Mouse (Mus musculus): Measurements from ENCODE around the gene Rnf183. TPM values are rescaled to one million over a fixed set of nuclear protein-coding genes. Genes with fewer than 3 reads are reported as not detected.

The Rnf183 gene
- polyA plus RNA-seq, 1 experiment from 2014 or later, result not detected

DNA sequence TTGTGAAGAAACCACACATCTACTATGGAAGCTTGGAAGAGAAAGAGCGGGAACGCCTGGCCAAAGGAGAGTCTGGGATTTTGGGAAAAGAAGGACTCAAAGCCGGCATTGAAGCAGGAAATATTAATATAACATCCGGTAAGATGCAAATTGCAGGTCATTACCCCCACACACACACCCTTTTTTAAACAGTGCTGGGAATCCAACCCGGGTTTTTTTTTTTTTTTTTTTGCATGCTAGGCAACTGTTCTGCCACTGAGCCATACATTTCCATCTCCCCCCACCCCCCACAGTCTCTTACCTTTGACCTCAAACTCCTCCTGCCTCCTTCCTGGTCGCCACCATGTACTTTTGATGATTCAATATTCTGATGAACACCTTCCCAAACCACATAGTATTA is 25.4 kb downstream of the Rnf183 start:
- WGBS, result 33% methylated on average over 6 of the region's 6 CpGs
- no peak for ATAC-seq (ENCODE audit: insufficient number of reproducible peaks, insufficient read depth, low FRiP score, low read depth)
- H3K36me3 ChIP-seq (ENCODE audit: control insufficient read depth, insufficient read depth, low read length), result peaks cover 45% of the 10 kb centered on the region
- H3K4me2 ChIP-seq (ENCODE audit: low read length), result peak overlapping the region; percentile 89
- H3K27ac ChIP-seq (replicated peaks in 1 of 2; ENCODE audit: control insufficient read depth in 1 of 2, insufficient read depth in 1 of 2, low read depth in 2 of 2, low read length in 2 of 2), result peak overlapping the region; percentile 87 to 94; a peak in 2 of 4 replicates
- H3K9ac ChIP-seq (ENCODE audit: low read length), result peak overlapping the region; percentile 91
- no peaks in the 10 kb centered on the region for H3K27me3 ChIP-seq (ENCODE audit: control insufficient read depth, insufficient read depth, low read length)
- H3K4me3 ChIP-seq (ENCODE audit: control insufficient read depth in 1 of 2, insufficient read depth in 1 of 2, low read depth in 1 of 2, low read length in 2 of 2), result peak overlapping the region; percentile 81 to 95
- H3K9me3 ChIP-seq (ENCODE audit: control insufficient read depth, low read length), result no peaks in the 10 kb centered on the region
- peaks cover 5 to 23% of the 10 kb centered on the region in 2 experiments for H3K4me1 ChIP-seq (ENCODE audit: control insufficient read depth in 2 of 2, insufficient read depth in 2 of 2, low read length in 2 of 2)

DNA sequence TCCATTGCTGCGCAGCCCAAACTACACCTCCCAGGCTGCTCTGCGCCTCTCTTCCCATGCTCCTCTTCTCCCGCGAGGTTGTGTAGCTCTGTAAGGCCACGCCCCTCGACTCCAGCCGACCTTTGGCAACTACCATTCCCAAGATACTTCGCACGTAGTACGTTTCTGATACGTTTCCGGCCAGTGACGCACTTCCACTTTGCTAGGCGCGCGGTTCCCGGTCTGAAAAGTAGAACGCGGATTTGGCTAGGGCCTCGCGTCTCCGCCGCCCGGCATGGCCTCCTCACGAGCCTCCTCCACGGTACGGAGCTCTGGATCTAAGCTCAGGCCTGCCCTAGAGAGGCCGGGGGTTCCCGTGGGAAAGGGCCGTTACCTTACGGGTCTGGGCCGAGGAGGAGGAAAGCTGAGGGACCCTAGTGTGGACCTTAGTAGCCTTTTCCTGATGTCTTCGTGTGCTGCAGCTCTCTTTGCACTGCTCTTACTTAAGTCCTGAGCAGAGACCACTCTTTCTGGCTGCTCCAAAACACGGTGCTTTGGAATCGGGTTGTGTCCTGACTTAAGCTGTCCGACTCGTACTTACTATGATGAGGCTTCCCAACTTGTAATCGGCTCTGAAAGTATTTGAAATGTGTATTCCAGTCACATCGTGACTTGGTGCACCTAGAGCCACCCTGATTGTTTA is 26.3 kb downstream of the Rnf183 start, which contains the start of the genes Cdc26 and Prpf4:
Gene Cdc26, minus strand, starts transcription at position 42 of the 682 bp plus-strand sequence.
Gene Prpf4, plus strand, starts transcription at position 197 of the 682 bp plus-strand sequence.
- H3K4me3 ChIP-seq (ENCODE audit: control insufficient read depth in 1 of 2, insufficient read depth in 1 of 2, low read depth in 1 of 2, low read length in 2 of 2), result peak within 1 kb of the TSS; percentile 81 to 95
- H3K27ac ChIP-seq (replicated peaks in 1 of 2; ENCODE audit: control insufficient read depth in 1 of 2, insufficient read depth in 1 of 2, low read depth in 2 of 2, low read length in 2 of 2), result peak within 1 kb of the TSS; percentile 87 to 94
- WGBS, result under 1% methylated on average over 39 of the region's 39 CpGs
- H3K9ac ChIP-seq (ENCODE audit: low read length), result peak within 1 kb of the TSS; percentile 91
- no peaks in the 10 kb centered on the region for H3K9me3 ChIP-seq (ENCODE audit: control insufficient read depth, low read length)
- no peaks in the 10 kb centered on the region for H3K27me3 ChIP-seq (ENCODE audit: control insufficient read depth, insufficient read depth, low read length)
- H3K4me2 ChIP-seq (ENCODE audit: low read length), result peak within 1 kb of the TSS; percentile 89
- peaks cover 5 to 23% of the 10 kb centered on the region in 2 experiments for H3K4me1 ChIP-seq (ENCODE audit: control insufficient read depth in 2 of 2, insufficient read depth in 2 of 2, low read length in 2 of 2)
- peak; percentile 99 for ATAC-seq (ENCODE audit: insufficient number of reproducible peaks, insufficient read depth, low FRiP score, low read depth)
- H3K36me3 ChIP-seq (ENCODE audit: control insufficient read depth, insufficient read depth, low read length), result peaks cover 43% of the 10 kb centered on the region

DNA sequence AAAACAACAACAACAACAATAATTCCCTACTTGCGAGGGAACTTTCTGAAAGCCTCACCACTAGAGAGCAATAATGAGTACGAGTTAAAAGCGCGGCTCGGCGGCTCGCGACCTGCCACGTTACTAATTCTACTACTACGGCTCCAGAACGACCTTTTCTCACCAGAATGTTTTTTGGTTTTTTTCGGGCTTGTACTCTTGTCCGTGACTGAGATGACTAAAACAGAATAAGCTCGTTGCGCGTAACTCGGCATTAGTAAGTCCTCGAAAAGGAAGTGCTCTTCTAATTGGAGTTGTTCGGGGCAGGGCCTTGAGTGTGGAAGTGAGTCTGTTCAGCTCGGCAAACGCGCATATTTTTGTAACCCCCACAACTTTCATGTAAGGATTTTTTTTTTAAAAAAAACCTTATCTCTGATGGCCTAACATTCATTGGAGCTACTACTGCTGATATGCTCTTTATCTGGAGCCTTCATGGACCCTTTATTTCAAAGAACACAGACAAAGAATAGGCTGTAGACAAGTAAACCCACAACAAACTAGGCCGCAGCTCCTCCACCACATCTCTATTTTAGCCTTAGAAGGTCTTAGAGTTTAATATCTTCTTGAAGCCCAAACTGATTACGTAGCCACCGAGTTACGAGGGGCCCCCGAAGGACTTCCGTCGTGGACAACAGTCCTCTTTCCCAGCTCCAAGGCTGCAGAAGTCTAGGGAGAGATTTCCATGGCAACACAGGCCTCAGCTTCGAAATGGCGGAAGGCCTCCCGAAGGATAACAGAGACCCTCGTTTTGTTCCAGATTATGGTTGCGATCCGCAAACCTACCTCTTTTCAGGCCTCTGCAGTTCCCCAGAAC is 27.1 kb downstream of the Rnf183 start:
- H3K4me1 ChIP-seq (ENCODE audit: control insufficient read depth in 2 of 2, insufficient read depth in 2 of 2, low read length in 2 of 2), result peaks cover 5 to 23% of the 10 kb centered on the region in 2 experiments
- H3K36me3 ChIP-seq (ENCODE audit: control insufficient read depth, insufficient read depth, low read length), result peaks cover 42% of the 10 kb centered on the region
- peak; percentile 29 for ATAC-seq (ENCODE audit: insufficient number of reproducible peaks, insufficient read depth, low FRiP score, low read depth)
- H3K27ac ChIP-seq (replicated peaks in 1 of 2; ENCODE audit: control insufficient read depth in 1 of 2, insufficient read depth in 1 of 2, low read depth in 2 of 2, low read length in 2 of 2), result peak overlapping the region; percentile 73 to 92
- no peaks in the 10 kb centered on the region for H3K27me3 ChIP-seq (ENCODE audit: control insufficient read depth, insufficient read depth, low read length)
- peak overlapping the region; percentile 84 for H3K9ac ChIP-seq (ENCODE audit: low read length)
- under 1% methylated on average over 35 of the region's 35 CpGs for WGBS
- H3K4me3 ChIP-seq (ENCODE audit: control insufficient read depth in 1 of 2, insufficient read depth in 1 of 2, low read depth in 1 of 2, low read length in 2 of 2), result peak overlapping the region; percentile 81 to 89
- peak overlapping the region; percentile 68 for H3K4me2 ChIP-seq (ENCODE audit: low read length)
- H3K9me3 ChIP-seq (ENCODE audit: control insufficient read depth, low read length), result no peaks in the 10 kb centered on the region

DNA sequence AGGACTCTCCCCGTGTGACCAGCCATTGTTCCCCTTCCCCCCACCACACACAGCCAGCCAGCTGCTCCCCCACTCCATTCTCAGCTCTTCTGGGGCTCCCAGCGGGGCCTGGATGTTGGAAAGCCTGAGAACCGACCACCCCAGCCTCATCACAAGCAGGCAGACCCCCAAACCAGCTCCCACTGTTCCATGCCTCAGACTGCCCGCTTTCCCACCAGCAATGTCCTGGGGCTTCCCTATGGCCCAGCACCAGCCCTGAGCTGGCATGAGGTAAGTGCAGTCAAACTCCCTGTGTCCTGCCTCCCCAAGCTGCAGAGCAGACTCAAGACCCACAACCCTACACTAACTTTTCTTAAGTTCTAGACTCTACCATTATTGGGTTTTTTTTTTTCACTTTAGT is 28.9 kb downstream of the Rnf183 start:
- WGBS, result 87% methylated on average over 4 of the region's 4 CpGs
- H3K4me1 ChIP-seq (ENCODE audit: control insufficient read depth in 2 of 2, insufficient read depth in 2 of 2, low read length in 2 of 2), result peaks cover 5 to 23% of the 10 kb centered on the region in 2 experiments
- H3K27me3 ChIP-seq (ENCODE audit: control insufficient read depth, insufficient read depth, low read length), result no peaks in the 10 kb centered on the region
- no peak overlapping the region for H3K4me2 ChIP-seq (ENCODE audit: low read length)
- H3K27ac ChIP-seq (replicated peaks in 1 of 2; ENCODE audit: control insufficient read depth in 1 of 2, insufficient read depth in 1 of 2, low read depth in 2 of 2, low read length in 2 of 2), result no peak overlapping the region
- H3K9me3 ChIP-seq (ENCODE audit: control insufficient read depth, low read length), result no peaks in the 10 kb centered on the region
- no peak overlapping the region for H3K9ac ChIP-seq (ENCODE audit: low read length)
- H3K36me3 ChIP-seq (ENCODE audit: control insufficient read depth, insufficient read depth, low read length), result peaks cover 42% of the 10 kb centered on the region
- H3K4me3 ChIP-seq (ENCODE audit: control insufficient read depth in 1 of 2, insufficient read depth in 1 of 2, low read depth in 1 of 2, low read length in 2 of 2), result no peak overlapping the region
- ATAC-seq (ENCODE audit: insufficient number of reproducible peaks, insufficient read depth, low FRiP score, low read depth), result no peak

DNA sequence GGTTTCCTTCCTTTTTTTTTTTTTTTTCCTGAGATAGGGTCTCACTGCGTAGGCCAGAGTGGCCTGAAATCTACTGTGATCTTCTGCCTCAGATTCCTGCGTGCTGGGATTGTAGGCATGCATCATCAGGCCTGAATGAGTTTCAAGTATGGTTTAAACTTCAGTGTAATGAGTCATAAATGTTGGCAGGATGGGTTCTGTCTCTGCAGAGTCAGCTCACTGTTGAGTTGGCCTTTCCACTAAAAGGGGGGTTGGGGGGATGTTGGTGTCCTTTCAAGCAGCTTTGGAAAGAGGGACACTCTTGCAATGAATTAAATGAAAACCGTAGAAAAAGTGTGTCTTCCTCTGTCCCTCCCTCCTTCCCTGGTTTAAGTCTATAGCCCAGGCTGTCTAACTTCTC is 36.1 kb downstream of the Rnf183 start:
- no peaks in the 10 kb centered on the region for H3K9me3 ChIP-seq (ENCODE audit: control insufficient read depth, low read length)
- no peaks in the 10 kb centered on the region for H3K4me1 ChIP-seq (ENCODE audit: control insufficient read depth in 2 of 2, insufficient read depth in 2 of 2, low read length in 2 of 2)
- no peak overlapping the region for H3K27ac ChIP-seq (replicated peaks in 1 of 2; ENCODE audit: control insufficient read depth in 1 of 2, insufficient read depth in 1 of 2, low read depth in 2 of 2, low read length in 2 of 2)
- no peak overlapping the region for H3K9ac ChIP-seq (ENCODE audit: low read length)
- 87% methylated on average over 3 of the region's 3 CpGs for WGBS
- H3K4me2 ChIP-seq (ENCODE audit: low read length), result no peak overlapping the region
- H3K36me3 ChIP-seq (ENCODE audit: control insufficient read depth, insufficient read depth, low read length), result peaks cover 89% of the 10 kb centered on the region
- H3K4me3 ChIP-seq (ENCODE audit: control insufficient read depth in 1 of 2, insufficient read depth in 1 of 2, low read depth in 1 of 2, low read length in 2 of 2), result no peak overlapping the region
- H3K27me3 ChIP-seq (ENCODE audit: control insufficient read depth, insufficient read depth, low read length), result no peaks in the 10 kb centered on the region
- ATAC-seq (ENCODE audit: insufficient number of reproducible peaks, insufficient read depth, low FRiP score, low read depth), result no peak

- no peaks in the 10 kb centered on the region for H3K4me1 ChIP-seq (ENCODE audit: control insufficient read depth in 2 of 2, insufficient read depth in 2 of 2, low read length in 2 of 2)
- no peak for ATAC-seq (ENCODE audit: insufficient number of reproducible peaks, insufficient read depth, low FRiP score, low read depth)
- 82% methylated on average over 4 of the region's 4 CpGs for WGBS
These were observed 37.3 kb downstream of the Rnf183 start for GRCm38 (mm10) chr4:62397616-62398365.

DNA sequence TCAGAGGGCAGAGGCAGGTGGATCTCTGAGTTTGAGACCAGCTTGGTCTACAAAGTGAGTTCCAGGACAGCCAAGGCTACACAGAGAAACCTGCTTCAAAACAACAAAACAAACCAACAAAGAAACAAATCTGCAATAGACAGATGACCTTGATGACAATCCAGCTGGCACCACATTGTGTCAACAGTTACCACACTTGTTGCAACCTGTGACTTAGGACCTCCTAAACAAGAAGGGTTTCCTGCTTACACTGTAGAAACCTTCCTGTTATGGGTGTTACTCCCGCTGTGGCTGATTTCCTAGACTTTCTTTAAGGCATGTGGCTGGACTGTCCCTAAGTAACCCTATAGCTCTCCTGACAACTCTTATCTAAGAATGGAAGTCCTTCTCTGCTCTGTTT is 39.2 kb downstream of the Rnf183 start:
- Histone ChIP-seq H3K4me3 (ENCODE audit: control insufficient read depth in 1 of 2, insufficient read depth in 1 of 2, low read depth in 1 of 2, low read length in 2 of 2) (no peak overlapping the region), H3K9me3 (ENCODE audit: control insufficient read depth, low read length) (no peaks in the 10 kb centered on the region), H3K4me2 (ENCODE audit: low read length) (no peak overlapping the region), H3K27ac (replicated peaks in 1 of 2; ENCODE audit: control insufficient read depth in 1 of 2, insufficient read depth in 1 of 2, low read depth in 2 of 2, low read length in 2 of 2) (no peak overlapping the region), H3K27me3 (ENCODE audit: control insufficient read depth, insufficient read depth, low read length) (no peaks in the 10 kb centered on the region), H3K9ac (ENCODE audit: low read length) (no peak overlapping the region), H3K36me3 (ENCODE audit: control insufficient read depth, insufficient read depth, low read length) (peaks cover 85% of the 10 kb centered on the region), H3K4me1 (ENCODE audit: control insufficient read depth in 2 of 2, insufficient read depth in 2 of 2, low read length in 2 of 2) (no peaks in the 10 kb centered on the region)
- no peak for ATAC-seq (ENCODE audit: insufficient number of reproducible peaks, insufficient read depth, low FRiP score, low read depth)
- 75% methylated on average over 1 of the region's 1 CpGs for WGBS

More at GRCm38 (mm10) chr4:62397616-62398365, 37.3 kb downstream of the Rnf183 start:
- Histone ChIP-seq H3K36me3 (ENCODE audit: control insufficient read depth, insufficient read depth, low read length) (peaks cover 88% of the 10 kb centered on the region), H3K9ac (ENCODE audit: low read length) (no peak overlapping the region), H3K9me3 (ENCODE audit: control insufficient read depth, low read length) (no peaks in the 10 kb centered on the region), H3K27ac (replicated peaks in 1 of 2; ENCODE audit: control insufficient read depth in 1 of 2, insufficient read depth in 1 of 2, low read depth in 2 of 2, low read length in 2 of 2) (no peak overlapping the region), H3K4me3 (ENCODE audit: control insufficient read depth in 1 of 2, insufficient read depth in 1 of 2, low read depth in 1 of 2, low read length in 2 of 2) (no peak overlapping the region), H3K4me2 (ENCODE audit: low read length) (no peak overlapping the region), H3K27me3 (ENCODE audit: control insufficient read depth, insufficient read depth, low read length) (no peaks in the 10 kb centered on the region)

All from heart, embryonic 14.5 days (tissue).